Mouse (Mus musculus) hindbrain, postnatal 0 days (tissue): Measurements from ENCODE around the gene Ltbp1. TPM values are rescaled to one million over a fixed set of nuclear protein-coding genes. Genes with fewer than 3 reads are reported as not detected.

Experiments used
- ATAC-seq: fragments of 200-750 bp; cut with Nextera tagmentation; 2 replicates; pipeline ENCODE4 v1.8.0; 2017; ENCODE audit warnings: mild to moderate bottlenecking, moderate TSS enrichment, moderate library complexity
- DNase-seq: peaks from one replicate; pipeline ENCODE4 v3.0.0-alpha.2; 2015; ENCODE audit warnings: low spot score
- H3K27ac ChIP-seq: fragments of 300-500 bp; sonication (generic); 2 replicates; pipeline ENCODE4 v1.5.1; 2014; ENCODE audit warnings: mild to moderate bottlenecking
- H3K27me3 ChIP-seq: fragments of 300-500 bp; sonication (generic); 2 replicates; pipeline ENCODE4 v1.6.1; 2014; ENCODE audit warnings: low read length, mixed read lengths; ENCODE audit not compliant: insufficient read depth
- H3K36me3 ChIP-seq: fragments of 300-500 bp; sonication (generic); 2 replicates; pipeline ENCODE4 v1.6.1; 2014; ENCODE audit warnings: low read length, mixed read lengths; ENCODE audit not compliant: insufficient read depth
- H3K4me1 ChIP-seq: fragments of 300-500 bp; sonication (generic); 2 replicates; pipeline ENCODE4 v1.6.1; 2014; ENCODE audit warnings: antibody characterized with exemption, low read length, mixed read lengths; ENCODE audit not compliant: insufficient read depth
- H3K4me2 ChIP-seq: fragments of 300-500 bp; sonication (generic); 2 replicates; pipeline ENCODE4 v1.6.1; 2014; ENCODE audit warnings: low read depth, mild to moderate bottlenecking, low read length, moderate library complexity, mixed read lengths
- H3K4me3 ChIP-seq: fragments of 300-500 bp; sonication (generic); 2 replicates; pipeline ENCODE4 v1.5.1; 2014; ENCODE audit warnings: low read length
- H3K9ac ChIP-seq: fragments of 300-500 bp; sonication (generic); replicated peaks from 2 replicates; pipeline ENCODE4 v1.6.1; 2014; ENCODE audit warnings: mild to moderate bottlenecking, low read length, moderate library complexity, mixed read lengths
- H3K9me3 ChIP-seq: fragments of 300-500 bp; sonication (generic); 2 replicates; pipeline ENCODE4 v1.6.1; 2016; ENCODE audit warnings: low read length, mixed read lengths
- CTCF ChIP-seq: IDR thresholded peaks from 2 replicates; pipeline ENCODE4 v1.5.1; 2016; ENCODE audit warnings: antibody characterized with exemption, control low read depth, low read depth
- WGBS: fragments of 180-500 bp; shearing (Covaris S2); extraction: QIAGEN DNeasy Blood & Tissue Kit; methylation state at CpG from one replicate; pipeline ENCODE4 v1.1.7; 2014; 5-methylcytosine and 5-hydroxymethylcytosine counted together
- polyA plus RNA-seq: library from polyadenylated mRNA; unstranded; fragments of >200 nt; fragmentation: Nextera tagmentation; extraction: Ambion mirVana; gene quantifications from 2 replicates; pipeline ENCODE4 v1.2.1, GENCODE M21; 2015
- total RNA-seq: library from RNA; depleted of rRNA; stranded (reverse); fragments of >200 nt; gene quantifications from 2 replicates; pipeline ENCODE4 v1.2.3, GENCODE M21; 2014

Ltbp1 gene
- total and polyA plus RNA-seq, 2 experiments from 2014 or later: 1.7 to 5.0 TPM

DNA sequence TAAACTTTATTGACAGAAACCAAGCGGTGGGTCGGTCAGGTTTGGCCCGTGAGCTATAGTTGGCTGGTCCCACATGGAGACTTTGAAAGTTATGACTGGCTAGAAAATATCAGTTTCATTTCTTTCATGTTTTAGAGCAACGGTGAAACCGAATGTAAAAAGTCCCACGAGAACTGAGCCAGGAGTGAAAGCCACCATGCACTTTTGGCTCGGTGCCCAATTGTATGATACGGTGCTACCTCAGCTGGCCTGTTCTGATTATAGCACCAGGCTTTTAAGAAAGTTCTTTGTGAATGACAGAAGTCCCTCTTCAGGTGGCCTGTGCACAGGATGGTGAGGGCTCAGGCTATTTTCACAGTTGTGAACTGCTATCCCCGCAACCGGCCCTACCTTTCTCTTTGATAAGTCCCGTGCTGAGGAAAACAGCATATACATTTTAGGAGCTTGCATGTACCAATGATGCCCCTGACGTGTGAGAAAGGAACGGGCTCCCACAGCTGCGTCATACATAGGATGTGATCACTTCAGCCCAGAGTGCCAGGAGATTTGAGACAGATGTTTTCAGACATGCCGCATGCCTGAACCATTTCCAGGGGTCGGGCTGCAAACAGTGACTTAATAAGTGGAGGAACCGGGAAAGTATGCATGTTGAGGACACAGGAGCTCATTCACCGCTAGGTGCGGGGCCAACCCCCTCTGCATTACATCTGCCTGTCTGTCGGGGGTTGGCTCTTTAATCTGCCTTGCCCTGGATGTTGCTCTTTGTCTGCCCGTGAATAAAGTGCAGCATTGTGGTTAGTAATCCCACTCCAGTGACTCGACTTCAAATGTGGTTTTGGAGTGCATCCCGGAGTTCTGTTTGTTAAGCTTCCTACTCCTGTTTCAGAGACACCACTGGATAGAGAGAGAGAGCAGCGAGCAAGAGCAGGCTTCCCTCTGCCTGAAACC is 172.8 kb downstream of the Ltbp1 start:
- Histone ChIP-seq H3K27ac (no peak overlapping the region), H3K36me3 (no peaks in the 10 kb centered on the region), H3K27me3 (no peaks in the 10 kb centered on the region), H3K9ac (no peak overlapping the region), H3K4me1 (no peaks in the 10 kb centered on the region), H3K4me2 (peak overlapping the region; percentile 44), H3K4me3 (no peak overlapping the region), H3K9me3 (no peaks in the 10 kb centered on the region)
- WGBS: 38% methylated on average over 24 of the region's 24 CpGs
- TF ChIP-seq CTCF: peak; percentile 39; the same call in 1 of the 2 replicates
- ATAC-seq: peak; percentile 65
- peak; percentile 43 for DNase-seq

DNA sequence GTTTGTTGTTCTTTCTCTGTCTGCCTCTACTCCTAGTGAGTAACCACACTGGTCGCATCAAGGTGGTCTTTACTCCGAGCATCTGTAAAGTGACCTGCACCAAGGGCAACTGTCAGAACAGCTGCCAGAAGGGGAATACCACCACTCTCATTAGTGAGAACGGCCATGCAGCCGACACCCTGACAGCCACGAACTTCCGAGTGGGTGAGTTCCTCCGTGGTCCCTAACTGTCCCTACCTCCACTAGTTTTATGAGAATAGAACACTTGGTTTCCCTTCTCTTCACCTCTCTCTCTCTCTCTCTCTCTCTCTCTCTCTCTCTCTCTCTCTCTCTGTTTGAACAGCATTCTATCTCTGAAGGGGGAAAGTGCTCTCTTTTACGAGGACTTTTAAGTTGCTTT is 173.6 kb downstream of the Ltbp1 start:
- DNase-seq: no peak
- H3K4me1 ChIP-seq: no peaks in the 10 kb centered on the region
- H3K9ac ChIP-seq: no peak overlapping the region
- no peaks in the 10 kb centered on the region for H3K36me3 ChIP-seq
- H3K27me3 ChIP-seq: no peaks in the 10 kb centered on the region
- H3K27ac ChIP-seq: no peak overlapping the region
- H3K4me2 ChIP-seq: peak overlapping the region; percentile 44; the same call in 1 of the 2 replicates
- no peak overlapping the region for H3K4me3 ChIP-seq
- H3K9me3 ChIP-seq: no peaks in the 10 kb centered on the region
- no peak for TF ChIP-seq CTCF
- ATAC-seq: no peak
- 59% methylated on average over 8 of the region's 8 CpGs for WGBS

DNA sequence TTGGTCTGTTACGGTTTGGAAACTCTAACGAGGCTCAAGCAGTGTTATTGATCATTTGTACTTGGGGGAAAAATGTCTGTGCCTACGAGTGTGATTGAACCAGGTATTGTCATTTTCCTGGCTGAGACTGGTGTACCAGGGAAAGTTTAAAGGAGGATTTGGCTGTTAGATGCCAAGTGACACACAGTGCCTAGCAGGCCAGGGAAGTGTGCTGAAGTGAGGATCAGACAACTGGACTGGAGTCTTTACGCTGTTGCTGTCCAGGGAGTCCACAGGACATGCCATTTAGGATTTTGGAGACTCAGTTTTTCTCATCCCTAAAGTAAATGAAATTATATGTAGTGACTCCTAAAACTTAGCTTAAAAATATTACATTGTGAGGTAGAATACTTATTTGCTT is 174.9 kb downstream of the Ltbp1 start:
- no peak overlapping the region for H3K9ac ChIP-seq
- ATAC-seq (no peak), DNase-seq (no peak)
- H3K4me1 ChIP-seq: no peaks in the 10 kb centered on the region
- no peak for TF ChIP-seq CTCF
- no peaks in the 10 kb centered on the region for H3K9me3 ChIP-seq
- H3K4me3 ChIP-seq: no peak overlapping the region
- H3K36me3 ChIP-seq: no peaks in the 10 kb centered on the region
- WGBS: 77% methylated on average over 4 of the region's 4 CpGs
- H3K27ac ChIP-seq: no peak overlapping the region
- H3K27me3 ChIP-seq: no peaks in the 10 kb centered on the region
- no peak overlapping the region for H3K4me2 ChIP-seq

DNA sequence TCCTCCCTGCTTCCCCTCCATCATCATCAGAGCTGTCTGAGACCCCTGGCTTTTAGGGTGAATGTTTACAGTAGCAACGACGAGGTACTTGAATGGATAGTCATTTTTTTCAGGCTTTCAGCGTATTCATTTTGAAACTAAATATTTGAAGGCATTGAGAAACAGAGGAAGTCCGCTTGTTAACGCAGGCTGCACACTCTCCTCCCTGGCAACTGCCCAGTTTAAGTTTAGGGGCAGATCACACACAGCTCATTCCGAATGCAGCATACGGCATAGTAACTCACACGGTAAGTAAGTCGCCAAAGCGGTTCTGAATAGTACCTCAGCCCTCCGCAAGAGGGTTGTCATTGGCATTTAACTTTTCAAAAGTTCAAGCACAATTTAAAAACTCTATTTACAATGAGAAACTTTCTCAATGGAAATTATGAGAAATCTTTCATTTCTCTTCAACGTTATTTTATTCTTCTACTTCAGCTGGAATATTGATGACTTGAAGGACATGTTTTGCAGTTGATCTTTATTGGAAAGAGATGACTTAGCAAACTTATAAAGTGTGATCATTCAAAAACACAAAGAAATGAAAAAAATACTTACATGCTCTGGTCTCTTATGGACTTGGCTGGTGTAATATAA is 175.7 kb downstream of the Ltbp1 start:
- H3K9me3 ChIP-seq: no peaks in the 10 kb centered on the region
- no peak overlapping the region for H3K4me2 ChIP-seq
- H3K9ac ChIP-seq: no peak overlapping the region
- DNase-seq (no peak), ATAC-seq (no peak)
- TF ChIP-seq CTCF: no peak
- no peaks in the 10 kb centered on the region for H3K4me1 ChIP-seq
- no peak overlapping the region for H3K4me3 ChIP-seq
- no peaks in the 10 kb centered on the region for H3K36me3 ChIP-seq
- 65% methylated on average over 12 of the region's 12 CpGs for WGBS
- no peaks in the 10 kb centered on the region for H3K27me3 ChIP-seq
- H3K27ac ChIP-seq: no peak overlapping the region

DNA sequence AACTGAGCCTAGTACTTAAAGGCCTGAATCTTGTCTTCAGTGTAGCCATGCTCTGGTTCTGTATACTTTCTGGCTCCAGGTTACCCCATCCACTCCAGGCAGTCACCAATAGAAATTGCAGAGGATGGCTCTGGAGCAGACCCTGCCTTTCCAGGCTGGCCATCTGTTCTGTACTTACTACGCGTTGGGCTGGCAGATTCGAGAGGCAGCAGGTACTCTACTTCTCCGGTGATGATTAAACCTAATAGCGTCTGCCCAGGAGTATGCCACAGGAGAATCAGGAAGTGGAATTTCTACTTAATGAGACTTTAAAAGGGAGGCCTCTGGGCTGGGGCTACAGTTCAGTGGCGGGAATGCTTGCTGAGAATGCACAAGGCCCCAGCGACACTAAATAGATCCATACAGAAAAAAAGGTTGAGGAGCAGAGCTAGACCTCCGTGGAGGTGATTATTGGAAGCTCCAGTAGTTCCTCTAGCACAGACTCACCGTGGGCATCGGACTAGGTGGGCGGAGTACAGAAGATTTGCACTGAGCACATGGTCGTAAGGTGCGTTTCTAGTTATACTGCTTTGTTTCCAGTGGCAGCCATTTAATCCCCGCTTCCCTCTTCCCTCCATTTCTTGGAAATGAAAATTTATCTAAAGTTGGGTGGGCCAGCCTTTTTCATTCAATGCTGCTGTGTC is 177.1 kb downstream of the Ltbp1 start:
- Histone ChIP-seq H3K4me1 (no peaks in the 10 kb centered on the region), H3K27ac (no peak overlapping the region), H3K36me3 (no peaks in the 10 kb centered on the region), H3K27me3 (no peaks in the 10 kb centered on the region), H3K4me3 (no peak overlapping the region), H3K9me3 (no peaks in the 10 kb centered on the region), H3K9ac (no peak overlapping the region), H3K4me2 (no peak overlapping the region)
- ATAC-seq (0 out of 2 replicates have a peak, but pooled peaks have one; percentile 16), DNase-seq (no peak)
- 74% methylated on average over 14 of the region's 14 CpGs for WGBS
- no peak for TF ChIP-seq CTCF

DNA sequence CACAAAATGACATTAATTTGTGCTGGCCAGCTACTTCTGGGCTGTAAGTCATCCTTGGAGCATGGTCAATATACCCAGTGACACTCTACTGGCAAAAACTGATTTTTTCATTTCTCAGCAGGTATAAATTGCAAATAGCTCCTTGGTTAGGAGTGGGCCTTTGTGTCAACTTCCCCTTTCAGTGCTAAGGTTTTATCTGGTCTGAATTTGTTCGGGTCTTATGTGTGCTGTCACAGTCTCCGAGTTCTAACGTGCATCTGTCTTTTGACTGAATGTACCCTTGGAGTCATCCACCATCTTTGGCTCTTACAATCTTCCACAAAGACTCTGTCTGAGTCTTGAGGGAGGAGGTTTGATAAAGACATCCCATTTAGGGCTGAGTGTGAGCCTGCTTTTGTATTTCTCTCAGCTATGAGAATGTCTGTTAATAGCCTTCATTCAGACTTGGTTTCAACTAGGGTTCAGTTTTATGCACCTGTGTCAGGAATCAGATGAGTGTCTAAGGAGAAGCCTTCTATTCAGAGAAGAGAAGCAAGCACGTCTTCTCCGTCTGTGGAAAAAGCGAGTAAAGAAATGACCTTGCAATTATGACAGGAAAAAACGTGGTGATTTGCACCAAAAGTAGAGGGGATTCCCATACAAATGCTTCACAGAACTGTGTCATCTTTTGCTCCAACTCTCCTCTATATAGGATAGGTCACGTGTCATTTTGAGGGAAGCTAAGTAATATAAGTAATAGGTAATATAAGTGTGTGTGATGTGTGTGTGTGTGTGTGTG is 181.6 kb downstream of the Ltbp1 start:
- 86% methylated on average over 8 of the region's 8 CpGs for WGBS
- Histone ChIP-seq H3K9me3 (no peaks in the 10 kb centered on the region), H3K36me3 (no peaks in the 10 kb centered on the region), H3K27ac (no peak overlapping the region), H3K4me2 (no peak overlapping the region), H3K9ac (no peak overlapping the region), H3K4me1 (no peaks in the 10 kb centered on the region), H3K27me3 (no peaks in the 10 kb centered on the region), H3K4me3 (no peak overlapping the region)
- no peak for TF ChIP-seq CTCF
- ATAC-seq (no peak), DNase-seq (no peak)
